Mouse (Mus musculus): ENCODE measurements around the gene Foxq1.

Foxq1 gene

GRCm38 (mm10) chr13:31572806-31573508, 17.0 kb downstream of the Foxq1 start:
- peak in 1 of 2 experiments; percentile 72 for DNase-seq (ENCODE audit: low spot score in 2 of 2)

DNA sequence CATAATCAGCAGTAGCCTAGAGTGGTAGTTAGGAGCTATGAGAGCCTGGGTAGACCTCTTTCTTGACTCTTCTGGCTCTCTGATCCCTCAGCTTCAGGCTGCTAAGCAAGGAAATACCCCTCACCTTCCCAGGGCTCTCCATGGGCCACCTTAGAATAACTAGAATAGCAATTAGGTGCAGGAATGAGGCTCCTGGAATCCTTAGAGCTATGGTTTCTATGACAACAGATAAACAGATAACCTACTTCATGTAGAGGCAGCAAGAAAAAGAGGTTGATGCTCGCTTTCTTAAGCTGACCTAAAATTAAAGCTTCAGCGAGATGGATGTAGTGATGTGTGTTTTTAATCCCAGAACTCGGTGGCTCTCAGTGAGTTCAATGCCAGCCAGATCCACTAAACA, 18.7 kb downstream of the Foxq1 start:
- DNase-seq (ENCODE audit: low spot score in 2 of 2): no peak

GRCm38 (mm10) chr13:31576696-31577095, 20.8 kb downstream of the Foxq1 start:
- no peak for DNase-seq (ENCODE audit: low spot score in 2 of 2)

GRCm38 (mm10) chr13:31577576-31577975, 21.6 kb downstream of the Foxq1 start:
- DNase-seq (ENCODE audit: low spot score in 2 of 2): no peak

GRCm38 (mm10) chr13:31578389-31578788, 22.5 kb downstream of the Foxq1 start:
- peak in 1 of 2 experiments; percentile 68 for DNase-seq (ENCODE audit: low spot score in 2 of 2)

DNA sequence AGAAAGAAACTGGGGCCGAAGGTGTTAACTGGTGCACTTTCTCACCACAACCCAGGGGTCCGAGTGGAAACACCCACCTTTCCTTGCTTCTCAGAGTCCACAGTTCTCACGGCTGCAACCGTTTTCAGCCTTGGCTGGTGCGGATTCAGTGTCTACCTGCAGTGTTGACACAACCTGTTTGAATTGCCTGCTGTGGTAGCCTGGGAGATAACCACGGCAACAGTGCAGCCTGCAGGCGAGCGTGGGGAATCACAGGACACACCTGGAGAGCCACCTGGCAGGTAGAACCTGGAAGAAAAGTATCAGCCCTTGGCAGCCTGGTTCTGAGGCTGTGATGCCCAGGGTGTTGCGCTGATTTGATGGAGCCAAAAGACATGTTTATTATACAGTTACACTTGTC, 23.9 kb downstream of the Foxq1 start:
- DNase-seq (ENCODE audit: low spot score in 2 of 2): peak in 1 of 2 experiments; percentile 66

- no peak for DNase-seq (ENCODE audit: low spot score in 2 of 2)
Measured at GRCm38 (mm10) chr13:31587341-31587740, 31.4 kb downstream of the Foxq1 start.

DNA sequence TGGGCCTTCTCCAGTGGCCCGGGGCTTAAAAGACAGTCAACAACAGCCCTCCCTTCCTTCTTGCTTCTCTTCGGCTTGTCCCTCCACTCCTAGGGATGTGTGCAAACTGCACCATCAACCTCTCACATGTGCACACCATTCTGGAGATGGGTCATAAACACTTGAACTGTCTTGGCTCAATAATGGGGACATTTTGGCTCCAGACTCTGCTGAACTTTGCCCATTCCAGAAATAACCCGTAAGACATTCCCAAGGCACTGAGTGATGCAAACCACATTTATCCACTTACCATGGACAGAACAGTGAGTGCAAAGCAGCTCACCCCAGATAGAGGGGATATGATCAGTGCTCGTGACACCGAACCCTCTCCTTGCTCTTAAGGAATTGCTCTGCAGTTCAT, 43.6 kb downstream of the Foxq1 start:
- DNase-seq (ENCODE audit: low spot score in 2 of 2): no peak

DNA sequence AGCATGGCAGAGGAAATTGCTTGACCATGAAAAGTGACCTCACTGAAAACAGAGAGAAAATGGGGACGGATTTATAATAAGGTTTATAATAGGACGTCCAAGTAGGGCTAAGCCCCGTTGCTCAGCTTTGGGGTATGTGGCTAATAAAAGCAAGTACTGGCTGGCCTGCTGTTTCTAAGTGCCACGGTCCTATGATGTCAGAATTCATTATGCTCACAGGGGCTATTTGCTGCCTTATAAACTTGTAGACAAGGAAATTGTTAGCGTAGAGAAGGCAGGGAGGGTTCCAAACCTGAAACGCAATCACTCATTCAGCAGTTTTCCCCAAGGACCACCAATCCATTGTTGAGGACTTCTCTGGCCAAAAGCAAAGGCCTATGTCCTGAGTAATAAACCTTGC, 48.0 kb downstream of the Foxq1 start:
- DNase-seq (ENCODE audit: low spot score in 2 of 2): no peak

Measured in urinary bladder, adult 18-20 months (tissue).